Mouse (Mus musculus) CH12.LX (cell line): ENCODE data around the gene Luzp2.

ENCODE experiments used
- CTCF ChIP-seq, 2 experiments: IDR thresholded peaks in 1 of 2; conservative IDR thresholded peaks in 1 of 2; 2 replicates each; pipeline ENCODE4 v1.5.1; 2011 to 2012; ENCODE audit warnings: low read depth in 2 of 2, low read length in 2 of 2, improper control_type of control experiment in 1 of 2, inconsistent platforms in 1 of 2, mild to moderate bottlenecking in 1 of 2, moderate library complexity in 1 of 2
- E2F4 ChIP-seq: IDR thresholded peaks from 2 replicates; pipeline ENCODE4 v1.6.1; 2011; ENCODE audit warnings: low read depth, low read length, improper control_type of control experiment; ENCODE audit not compliant: insufficient replicate concordance
- ELF1 ChIP-seq: IDR thresholded peaks from 2 replicates; pipeline ENCODE4 v1.6.1; 2014; ENCODE audit warnings: low read depth, mild to moderate bottlenecking, inconsistent platforms, low read length, improper control_type of control experiment
- ETS1 ChIP-seq: conservative IDR thresholded peaks from 2 replicates; pipeline ENCODE4 v1.6.1; 2012; ENCODE audit warnings: low read depth, mild to moderate bottlenecking, inconsistent platforms, low read length, improper control_type of control experiment, moderate library complexity
- JUN ChIP-seq: IDR thresholded peaks from 2 replicates; pipeline ENCODE4 v1.6.1; 2011; ENCODE audit warnings: low read depth, mild to moderate bottlenecking, low read length, improper control_type of control experiment, moderate library complexity; ENCODE audit not compliant: insufficient read depth
- KAT2A ChIP-seq: IDR thresholded peaks from 2 replicates; pipeline ENCODE4 v1.6.1; 2012; ENCODE audit warnings: low read length, improper control_type of control experiment, inconsistent platforms; ENCODE audit not compliant: insufficient replicate concordance
- MAZ ChIP-seq: IDR thresholded peaks from 2 replicates; pipeline ENCODE4 v1.6.1; 2012; ENCODE audit warnings: low read depth, mild to moderate bottlenecking, inconsistent platforms, low read length, improper control_type of control experiment, moderate library complexity
- MXI1 ChIP-seq: IDR thresholded peaks from 2 replicates; pipeline ENCODE4 v1.6.1; 2011; ENCODE audit warnings: mild to moderate bottlenecking, low read depth, low read length, improper control_type of control experiment
- POLR2A ChIP-seq: IDR thresholded peaks from 2 replicates; pipeline ENCODE4 v1.6.1; 2011; ENCODE audit warnings: low read depth, mild to moderate bottlenecking, improper control_type of control experiment, low read length
- USF1 ChIP-seq: IDR thresholded peaks from 2 replicates; pipeline ENCODE4 v1.6.1; 2014; ENCODE audit warnings: low read depth, mild to moderate bottlenecking, inconsistent platforms, low read length, improper control_type of control experiment
- ZKSCAN1 ChIP-seq: IDR thresholded peaks from 2 replicates; pipeline ENCODE4 v1.6.1; 2012; ENCODE audit warnings: low read depth, inconsistent platforms, low read length, improper control_type of control experiment, borderline replicate concordance
- ZNF384 ChIP-seq: IDR thresholded peaks from 2 replicates; pipeline ENCODE4 v1.6.1; 2012; ENCODE audit warnings: low read depth, low read length, improper control_type of control experiment, inconsistent platforms

DNA sequence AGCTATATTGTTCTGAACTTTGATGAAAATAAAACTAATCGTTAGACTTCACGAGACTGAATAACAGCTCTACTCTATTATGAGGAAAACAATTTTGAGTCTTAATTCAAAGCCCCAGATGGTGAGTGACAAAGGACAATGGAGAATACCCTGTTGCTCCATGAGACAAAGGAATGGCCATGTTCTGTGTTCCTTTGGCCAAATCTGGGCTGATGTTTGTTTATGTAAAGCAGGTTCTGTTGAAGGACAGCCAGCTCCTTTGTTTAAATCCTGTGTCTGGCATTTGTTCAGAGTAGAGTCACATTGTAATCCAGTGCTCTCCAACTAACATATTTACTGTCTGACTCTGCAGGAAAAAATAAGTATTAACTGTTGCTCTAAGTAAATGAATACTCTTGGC is 121.5 kb downstream of the Luzp2 start:
- TF ChIP-seq POLR2A (no peak), MAZ (no peak), CTCF (conservative IDR thresholded peaks at IDR 0.05 in 1 of 2, IDR thresholded peaks at IDR 0.05 in 1 of 2; ENCODE audit: low read depth in 2 of 2, low read length in 2 of 2) (no peak), ELF1 (no peak), ZKSCAN1 (no peak), KAT2A (no peak), ZNF384 (no peak), ETS1 (no peak), JUN (no peak), MXI1 (no peak), E2F4 (no peak), USF1 (no peak)
